Mouse (Mus musculus) embryonic fibroblast, embryonic 13.5 days (primary cell): Measurements from ENCODE around the gene Tinag. TPM values are rescaled to one million over a fixed set of nuclear protein-coding genes. Genes with fewer than 3 reads are reported as not detected.
"Not testable (repeated sequence)": the region's sequence is repeated elsewhere in the genome, so short reads cannot be mapped to it uniquely, and the experiment has no call there.

Source experiments
- H3K27ac ChIP-seq: 2 replicates; pipeline ENCODE4 v1.5.1; 2012; ENCODE audit warnings: low read length, control low read depth, inconsistent platforms; ENCODE audit not compliant: insufficient read depth
- H3K4me1 ChIP-seq: 2 replicates; pipeline ENCODE4 v1.6.1; 2011; ENCODE audit warnings: low read length; ENCODE audit not compliant: control insufficient read depth, insufficient read depth
- H3K4me3 ChIP-seq: 2 replicates; pipeline ENCODE4 v1.5.1; 2011; ENCODE audit warnings: mild to moderate bottlenecking, control low read depth, low read length; ENCODE audit not compliant: insufficient read depth
- CTCF ChIP-seq: IDR thresholded peaks from 2 replicates; pipeline ENCODE4 v1.5.1; 2011; ENCODE audit warnings: mild to moderate bottlenecking, control low read depth, low read length, moderate library complexity, borderline replicate concordance; ENCODE audit not compliant: insufficient read depth
- POLR2A ChIP-seq: IDR thresholded peaks from 2 replicates; pipeline ENCODE4 v1.6.1; 2011; ENCODE audit warnings: low read depth, mild to moderate bottlenecking, control low read depth, low read length, moderate library complexity
- polyA plus RNA-seq: library from polyadenylated mRNA; stranded (reverse); fragments of >200 nt; gene quantifications from 2 replicates; pipeline ENCODE4 v1.2.4, GENCODE M21; 2011; ENCODE audit warnings: low read depth; ENCODE audit not compliant: missing spikeins, insufficient read length

Gene Tinag
- 0.28 and 0.30 TPM in 2 replicates for polyA plus RNA-seq

- no peak within 1 kb of the TSS for H3K27ac ChIP-seq
- H3K4me1 ChIP-seq: no peaks in the 10 kb centered on the region
- TF ChIP-seq CTCF (no peak), POLR2A (no peak)
- no peak within 1 kb of the TSS for H3K4me3 ChIP-seq
Measured at GRCm38 (mm10) chr9:77045585-77045984, at the start of gene Tinag. Gene Tinag (minus strand): TSS chr9:77045794.

GRCm38 (mm10) chr9:77083221-77083620 is 37.6 kb upstream of the Tinag start:
- not testable (repeated sequence) for H3K4me1 ChIP-seq, H3K27ac ChIP-seq, H3K4me3 ChIP-seq

GRCm38 (mm10) chr9:77071676-77072075 is 26.1 kb upstream of the Tinag start:
- TF ChIP-seq POLR2A (no peak), CTCF (no peak)
- Histone ChIP-seq H3K27ac (no peak overlapping the region), H3K4me1 (no peaks in the 10 kb centered on the region), H3K4me3 (no peak overlapping the region)

- no peak for TF ChIP-seq POLR2A
- TF ChIP-seq CTCF: no peak
- Histone ChIP-seq H3K27ac (peak overlapping the region; percentile 71), H3K4me3 (no peak overlapping the region), H3K4me1 (no peaks in the 10 kb centered on the region)
Measured at GRCm38 (mm10) chr9:77056611-77057010, 11.0 kb upstream of the Tinag start.

GRCm38 (mm10) chr9:77054426-77055193 is 9.0 kb upstream of the Tinag start:
- no peak overlapping the region for H3K27ac ChIP-seq
- H3K4me1 ChIP-seq: no peaks in the 10 kb centered on the region
- TF ChIP-seq CTCF: no peak
- no peak for TF ChIP-seq POLR2A
- H3K4me3 ChIP-seq: no peak overlapping the region

GRCm38 (mm10) chr9:77051406-77051805 is 5.8 kb upstream of the Tinag start:
- no peak overlapping the region for H3K4me3 ChIP-seq
- H3K4me1 ChIP-seq: no peaks in the 10 kb centered on the region
- TF ChIP-seq CTCF: no peak
- no peak for TF ChIP-seq POLR2A
- H3K27ac ChIP-seq: no peak overlapping the region; the same call in 1 of the 2 replicates

- TF ChIP-seq POLR2A (no peak), CTCF (no peak)
- H3K4me1 ChIP-seq: no peaks in the 10 kb centered on the region
Measured at GRCm38 (mm10) chr9:77049669-77050068, 4.1 kb upstream of the Tinag start.

GRCm38 (mm10) chr9:77046067-77046715 is 597 bp upstream of the Tinag start:
- H3K4me3 ChIP-seq: no peak overlapping the region
- H3K4me1 ChIP-seq: no peaks in the 10 kb centered on the region
- no peak for TF ChIP-seq POLR2A
- no peak for TF ChIP-seq CTCF
- no peak overlapping the region for H3K27ac ChIP-seq

More at GRCm38 (mm10) chr9:77049669-77050068, 4.1 kb upstream of the Tinag start:
- Histone ChIP-seq H3K27ac (no peak overlapping the region), H3K4me3 (no peak overlapping the region)

GRCm38 (mm10) chr9:77035361-77035760 is 10.2 kb downstream of the Tinag start:
- Histone ChIP-seq H3K4me3 (no peak overlapping the region), H3K27ac (no peak overlapping the region), H3K4me1 (peaks cover 3% of the 10 kb centered on the region)
- no peak for TF ChIP-seq CTCF
- no peak for TF ChIP-seq POLR2A
